Mouse (Mus musculus) right cerebral cortex, postnatal 36 days (tissue): ENCODE measurements at regions not wholly inside any gene's neighbourhood (a gene's known extent, or its start where the extent isn't known, plus 50 kb on each side); places are given as distances from the start of the nearest gene placed in this dataset.
"Not testable (repeated sequence)": the region's sequence is repeated elsewhere in the genome, so short reads cannot be mapped to it uniquely, and the experiment has no call there.

ENCODE experiments used
- DNase-seq, 2 experiments: peaks; one replicate each; pipeline ENCODE4 v3.0.0; 2022; ENCODE audit warnings: low spot score in 2 of 2, mixed read lengths in 1 of 2

GRCm38 (mm10) chr9:11206267-11206666 is 301.7 kb upstream of the Cntn5 start:
- DNase-seq: no peak

DNA sequence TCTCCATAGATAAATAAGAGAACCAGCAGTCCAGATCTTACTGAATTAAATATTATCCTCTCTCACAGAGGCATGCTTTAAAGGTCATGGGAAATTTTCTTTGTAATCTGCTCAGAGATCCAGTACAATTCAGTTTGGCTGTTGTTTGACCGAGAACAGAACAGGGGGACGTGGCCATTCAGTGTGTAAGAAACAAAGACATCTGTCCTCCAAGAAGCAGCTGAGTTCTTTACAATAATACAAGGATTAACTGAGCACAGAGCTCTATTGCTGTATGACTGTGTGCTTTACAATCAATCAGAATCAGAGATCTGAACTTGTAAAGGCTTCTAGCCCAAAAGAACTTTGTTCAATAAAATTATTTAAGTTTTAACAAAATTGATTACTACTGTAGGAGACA is 287.6 kb upstream of the Cntn5 start:
- no peak for DNase-seq

DNA sequence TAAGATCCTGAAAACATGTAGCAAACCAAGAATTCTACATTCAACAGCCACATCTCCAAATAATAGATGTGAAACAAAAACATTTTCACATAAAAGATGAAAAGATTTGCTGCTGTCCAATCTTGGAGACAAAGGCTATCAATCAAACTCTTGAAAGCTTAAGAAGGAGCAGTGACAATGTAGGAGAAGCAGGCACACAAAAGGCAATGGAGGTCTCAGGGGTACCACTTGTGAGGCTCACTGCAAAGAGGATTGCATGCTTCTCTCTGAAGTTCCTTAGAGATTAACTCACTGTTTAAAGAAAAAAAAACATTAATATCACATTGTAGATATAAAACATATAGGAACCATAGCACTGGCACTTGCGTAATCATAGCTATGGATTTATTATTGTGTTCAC is 241.2 kb upstream of the Cntn5 start:
- no peak for DNase-seq

DNA sequence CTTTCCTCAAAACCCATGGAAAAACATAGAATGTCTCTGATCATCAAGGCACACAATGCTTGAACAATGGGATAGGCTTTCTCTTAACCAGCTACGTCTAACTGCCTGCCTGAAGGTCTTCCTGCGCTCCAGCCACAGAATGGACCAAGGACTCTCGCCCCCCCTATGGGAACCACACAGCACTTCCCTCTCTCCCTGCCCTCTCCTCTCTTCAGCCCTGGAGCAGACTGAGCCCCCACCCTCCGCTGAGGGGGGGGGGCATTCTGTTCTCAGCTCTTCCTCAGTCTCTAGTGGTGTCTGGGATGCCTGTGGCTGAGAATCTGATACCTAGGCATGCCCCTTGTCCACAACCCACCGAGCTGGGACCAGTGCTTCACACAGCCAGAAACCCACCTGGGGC is 222.3 kb upstream of the Cntn5 start:
- no peak for DNase-seq

- DNase-seq: no peak
Observed at GRCm38 (mm10) chr9:11119153-11119552, 214.6 kb upstream of the Cntn5 start.

DNA sequence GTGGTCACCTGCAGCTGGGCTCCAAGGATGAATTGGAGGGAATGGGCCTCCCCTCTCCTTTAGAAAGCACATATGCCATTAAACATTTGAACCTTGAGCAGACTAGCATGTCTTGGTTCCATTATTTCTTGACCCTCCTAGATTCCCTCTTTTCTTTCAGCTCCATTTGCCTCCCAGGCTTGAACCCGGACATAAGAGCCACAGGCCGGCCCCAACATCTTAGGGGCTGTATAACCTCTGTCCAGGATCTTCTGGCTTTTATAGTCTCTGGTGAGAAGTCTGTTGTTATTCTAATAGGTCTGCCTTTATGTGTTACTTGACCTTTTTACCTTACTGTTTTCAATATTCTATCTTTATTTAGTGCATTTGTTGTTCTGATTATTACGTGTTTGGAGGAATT is 203.3 kb upstream of the Cntn5 start:
- DNase-seq: not testable (repeated sequence)

DNA sequence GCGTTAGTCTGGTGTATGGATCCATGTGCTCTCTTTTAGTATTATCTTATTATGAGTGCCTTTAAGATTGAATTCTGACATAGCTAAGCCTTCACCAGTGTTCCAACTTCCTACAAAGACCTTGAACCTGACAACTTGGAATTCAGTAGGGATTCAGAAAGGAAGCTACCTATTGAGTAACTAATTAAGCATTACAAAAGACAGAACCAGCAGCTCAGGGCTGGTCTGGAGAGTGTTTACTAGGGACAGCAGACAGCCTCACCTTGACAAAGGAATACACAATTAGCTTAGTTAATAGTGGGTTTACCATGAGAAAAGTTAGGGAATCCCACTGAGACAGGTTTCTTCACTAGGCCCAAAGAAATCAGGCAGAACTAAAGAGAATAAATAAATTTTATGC is 202.6 kb upstream of the Cntn5 start:
- DNase-seq: not testable (repeated sequence)

- DNase-seq: no peak
Observed at GRCm38 (mm10) chr9:11106268-11106667, 201.7 kb upstream of the Cntn5 start.

DNA sequence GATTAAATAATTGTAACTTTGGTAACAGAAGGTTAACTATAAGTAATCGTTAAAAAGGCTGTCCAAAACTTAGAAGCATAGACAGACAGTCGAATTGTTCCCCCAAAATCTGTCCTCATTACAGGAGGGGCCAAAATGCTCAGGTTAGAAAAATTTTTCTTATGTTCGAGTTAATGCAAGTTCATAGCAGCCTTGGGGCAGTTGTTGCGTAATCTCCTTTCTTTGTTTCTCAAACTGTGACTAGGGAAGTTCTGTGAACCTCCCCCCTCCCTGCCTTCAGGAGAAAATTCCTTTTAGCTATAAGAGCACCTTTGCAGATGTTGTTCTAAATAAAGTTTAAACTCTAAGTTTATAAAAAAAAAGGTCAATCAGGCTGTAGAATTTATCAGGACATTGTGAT is 198.9 kb upstream of the Cntn5 start:
- no peak for DNase-seq

DNA sequence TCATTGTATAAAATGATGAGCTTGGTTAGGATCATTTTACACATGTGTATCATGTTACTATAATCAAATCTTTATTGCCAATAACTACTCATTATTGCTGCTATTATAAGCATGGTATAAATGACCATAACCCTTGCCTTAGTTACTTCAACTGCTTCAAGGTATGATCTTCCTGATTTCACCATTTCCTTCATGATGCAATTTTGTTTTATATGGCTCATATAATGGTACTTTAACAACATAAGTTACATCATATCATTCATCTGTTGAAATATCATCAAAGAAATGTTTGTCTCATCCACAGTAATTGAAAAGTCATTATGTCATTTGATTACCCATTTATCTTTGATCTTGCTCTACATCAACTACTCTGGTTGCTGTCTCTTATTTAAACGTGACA is 188.3 kb upstream of the Cntn5 start:
- no peak for DNase-seq

- DNase-seq: not testable (repeated sequence)
Observed at GRCm38 (mm10) chr9:11067125-11067524, 162.6 kb upstream of the Cntn5 start.

DNA sequence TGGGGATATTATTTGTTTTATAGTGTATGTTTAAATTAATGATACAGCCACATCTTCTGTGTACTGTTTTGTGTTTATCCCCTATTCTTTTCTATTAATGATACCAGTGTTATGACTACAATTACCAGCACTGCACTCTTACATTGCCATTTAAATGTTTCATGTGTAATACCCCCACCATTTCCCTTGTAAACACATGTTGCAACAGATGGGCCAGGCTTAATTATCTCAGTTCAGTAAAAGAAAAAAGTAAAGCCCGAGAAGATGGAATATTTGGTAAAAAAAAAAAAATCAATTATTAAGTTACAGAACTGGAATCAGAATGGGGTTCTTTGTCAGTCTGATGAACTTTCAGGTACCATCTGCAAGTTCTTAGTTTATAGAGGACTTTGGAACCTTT is 158.3 kb upstream of the Cntn5 start:
- DNase-seq: no peak
